Mouse (Mus musculus): ENCODE measurements at regions not wholly inside any gene's neighbourhood (a gene's known extent, or its start where the extent isn't known, plus 50 kb on each side); places are given as distances from the start of the nearest gene placed in this dataset.

GRCm38 (mm10) chr3:149485406-149485805, 495.1 kb upstream of the Adgrl2 start:
- 84% methylated on average over 4 of the region's 4 CpGs for WGBS
- Histone ChIP-seq H3K9me3 (no peaks in the 10 kb centered on the region), H3K4me1 (replicated peaks) (no peaks in the 10 kb centered on the region), H3K4me3 (replicated peaks) (no peak overlapping the region), H3K9ac (replicated peaks) (no peak overlapping the region), H3K27me3 (no peaks in the 10 kb centered on the region), H3K27ac (no peak overlapping the region), H3K4me2 (replicated peaks) (no peak overlapping the region), H3K36me3 (no peaks in the 10 kb centered on the region)
- no peak for ATAC-seq

- Histone ChIP-seq H3K4me1 (replicated peaks) (no peaks in the 10 kb centered on the region), H3K9ac (replicated peaks) (no peak overlapping the region), H3K9me3 (no peaks in the 10 kb centered on the region), H3K27ac (no peak overlapping the region), H3K36me3 (no peaks in the 10 kb centered on the region), H3K4me3 (replicated peaks) (no peak overlapping the region), H3K4me2 (replicated peaks) (no peak overlapping the region), H3K27me3 (no peaks in the 10 kb centered on the region)
- ATAC-seq = no peak
- WGBS = 77% methylated on average over 2 of the region's 2 CpGs
Measured at GRCm38 (mm10) chr3:149484319-149484718, 494.0 kb upstream of the Adgrl2 start.

DNA sequence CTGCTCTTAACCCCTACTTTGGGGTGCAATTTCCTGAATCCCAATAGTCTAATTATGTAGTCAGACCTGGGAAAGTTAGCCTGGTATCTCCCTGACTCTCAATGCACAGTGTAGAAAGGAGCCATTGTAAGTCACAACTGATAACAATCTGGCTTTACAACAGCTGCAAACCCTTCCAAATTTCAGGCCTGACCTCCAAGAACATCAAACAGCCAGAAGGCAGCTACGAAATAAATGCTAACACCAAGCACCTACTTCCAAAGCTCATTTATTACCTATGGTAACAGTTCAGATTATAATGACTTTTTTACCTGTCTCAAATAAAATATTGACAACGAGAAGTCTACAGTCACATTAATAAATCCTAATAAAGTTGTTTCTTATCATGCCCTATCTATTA, 485.8 kb upstream of the Adgrl2 start:
- Histone ChIP-seq H3K4me3 (replicated peaks) (no peak overlapping the region), H3K27ac (no peak overlapping the region), H3K36me3 (no peaks in the 10 kb centered on the region), H3K4me2 (replicated peaks) (no peak overlapping the region), H3K9ac (replicated peaks) (no peak overlapping the region), H3K27me3 (no peaks in the 10 kb centered on the region), H3K4me1 (replicated peaks) (no peaks in the 10 kb centered on the region), H3K9me3 (no peaks in the 10 kb centered on the region)
- ATAC-seq = no peak
- 91% methylated on average over 2 of the region's 2 CpGs for WGBS

DNA sequence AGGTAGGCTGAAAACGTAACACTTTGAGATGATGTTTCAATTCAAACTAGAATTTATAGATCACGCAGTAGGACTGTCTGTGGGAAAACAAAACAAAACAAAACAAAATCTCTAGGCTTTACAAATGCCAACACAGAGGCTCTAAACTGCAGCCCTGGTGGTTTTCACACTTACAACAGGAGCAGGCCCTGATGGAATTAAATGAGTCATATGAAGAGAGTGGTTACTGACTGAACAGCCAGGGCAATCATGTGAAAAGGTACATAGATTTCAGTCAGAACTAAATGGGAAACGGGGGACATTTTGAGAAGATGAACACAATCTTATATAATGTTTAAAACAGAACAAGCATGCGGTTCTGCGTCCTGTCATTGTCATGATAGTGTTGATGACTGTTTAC, 476.6 kb upstream of the Adgrl2 start:
- Histone ChIP-seq H3K4me1 (replicated peaks) (no peaks in the 10 kb centered on the region; the same call in 1 of the 2 replicates), H3K27ac (no peak overlapping the region), H3K4me3 (replicated peaks) (no peak overlapping the region), H3K36me3 (no peaks in the 10 kb centered on the region), H3K9me3 (no peaks in the 10 kb centered on the region), H3K9ac (replicated peaks) (no peak overlapping the region), H3K27me3 (no peaks in the 10 kb centered on the region), H3K4me2 (replicated peaks) (no peak overlapping the region)
- ATAC-seq = no peak
- 91% methylated on average over 5 of the region's 5 CpGs for WGBS

DNA sequence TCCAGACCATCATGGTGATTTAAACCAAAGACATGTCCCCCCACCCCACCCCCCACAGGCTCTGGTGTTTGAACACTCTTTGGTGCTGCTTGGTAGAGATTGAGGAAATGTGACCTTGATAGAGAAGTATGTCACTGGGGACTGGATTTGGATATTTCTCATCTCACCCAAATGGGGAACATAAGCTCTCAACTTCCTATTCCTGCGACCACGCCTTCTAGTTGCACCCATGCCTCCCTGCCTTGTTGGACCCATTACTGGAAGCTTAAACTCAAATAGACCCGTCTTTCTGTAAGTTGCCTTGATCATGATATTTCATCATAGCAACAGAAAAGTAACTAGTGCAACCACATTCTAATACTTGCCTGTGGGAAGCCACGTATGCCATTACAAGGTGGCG, 474.2 kb upstream of the Adgrl2 start:
- WGBS = 95% methylated on average over 5 of the region's 5 CpGs
- ATAC-seq = no peak
- H3K4me2 ChIP-seq (replicated peaks) = no peak overlapping the region
- H3K4me3 ChIP-seq (replicated peaks) = no peak overlapping the region
- H3K9me3 ChIP-seq = no peaks in the 10 kb centered on the region
- no peaks in the 10 kb centered on the region; the same call in 1 of the 2 replicates for H3K4me1 ChIP-seq (replicated peaks)
- H3K36me3 ChIP-seq = no peaks in the 10 kb centered on the region
- H3K27me3 ChIP-seq = no peaks in the 10 kb centered on the region
- no peak overlapping the region for H3K9ac ChIP-seq (replicated peaks)
- no peak overlapping the region for H3K27ac ChIP-seq

GRCm38 (mm10) chr3:149462121-149462541, 471.8 kb upstream of the Adgrl2 start:
- no peaks in the 10 kb centered on the region for H3K36me3 ChIP-seq
- H3K4me3 ChIP-seq (replicated peaks) = no peak overlapping the region
- no peak for ATAC-seq
- no peaks in the 10 kb centered on the region for H3K9me3 ChIP-seq
- H3K27ac ChIP-seq = no peak overlapping the region
- no peak overlapping the region for H3K4me2 ChIP-seq (replicated peaks)
- no peak overlapping the region for H3K9ac ChIP-seq (replicated peaks)
- no peaks in the 10 kb centered on the region; the same call in 1 of the 2 replicates for H3K4me1 ChIP-seq (replicated peaks)
- 55% methylated on average over 2 of the region's 2 CpGs for WGBS
- H3K27me3 ChIP-seq = no peaks in the 10 kb centered on the region

DNA sequence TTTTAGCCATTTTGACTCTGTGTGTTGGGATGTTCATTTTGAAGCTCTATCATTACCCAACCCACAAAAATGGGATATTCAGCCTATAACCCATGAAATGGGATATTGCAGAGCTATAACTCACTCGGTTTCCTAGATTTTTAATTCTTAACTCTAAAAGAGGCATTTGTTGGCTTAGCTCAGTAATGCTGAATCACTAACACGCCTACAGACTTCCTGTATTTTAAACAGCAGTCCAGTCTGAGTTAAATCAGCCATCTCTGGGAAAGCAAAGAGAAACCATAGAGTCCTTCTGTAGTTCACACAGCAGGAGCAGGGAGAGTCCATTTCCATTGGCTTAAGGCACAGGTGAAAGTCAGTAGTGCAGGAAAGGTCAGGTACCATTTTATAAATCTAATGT, 471.3 kb upstream of the Adgrl2 start:
- H3K36me3 ChIP-seq = no peaks in the 10 kb centered on the region
- no peak overlapping the region for H3K4me2 ChIP-seq (replicated peaks)
- H3K9me3 ChIP-seq = no peaks in the 10 kb centered on the region
- 86% methylated on average over 2 of the region's 2 CpGs for WGBS
- no peaks in the 10 kb centered on the region for H3K27me3 ChIP-seq
- H3K4me3 ChIP-seq (replicated peaks) = no peak overlapping the region
- no peak for ATAC-seq
- H3K9ac ChIP-seq (replicated peaks) = no peak overlapping the region
- no peak overlapping the region for H3K27ac ChIP-seq
- no peaks in the 10 kb centered on the region; the same call in 1 of the 2 replicates for H3K4me1 ChIP-seq (replicated peaks)

DNA sequence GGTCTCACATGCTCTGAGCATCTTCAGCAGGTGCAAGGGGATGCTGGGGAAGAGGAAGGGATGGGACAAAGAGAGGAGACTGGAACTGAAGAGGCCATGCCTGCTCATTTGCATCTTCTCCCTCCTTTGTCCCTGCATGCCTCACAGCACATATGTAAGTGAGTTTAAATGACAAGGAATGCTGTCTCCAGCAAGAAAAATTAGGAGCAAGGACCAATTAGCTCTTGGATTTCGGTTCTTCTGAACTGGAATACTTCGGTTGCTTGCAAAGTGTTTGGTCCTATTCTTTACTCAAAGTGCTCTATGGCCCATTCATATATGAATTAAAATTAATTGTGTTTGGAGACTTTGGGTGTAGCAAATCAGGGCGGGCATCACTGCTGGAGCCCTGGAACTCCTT, 459.0 kb upstream of the Adgrl2 start:
- Histone ChIP-seq H3K9ac (replicated peaks) (no peak overlapping the region), H3K36me3 (no peaks in the 10 kb centered on the region), H3K4me2 (replicated peaks) (no peak overlapping the region), H3K4me3 (replicated peaks) (no peak overlapping the region), H3K27me3 (peaks cover 2% of the 10 kb centered on the region; the same call in 1 of the 2 replicates), H3K9me3 (no peaks in the 10 kb centered on the region), H3K4me1 (replicated peaks) (peaks cover 10% of the 10 kb centered on the region; the same call in 1 of the 2 replicates), H3K27ac (no peak overlapping the region)
- WGBS = 84% methylated on average over 3 of the region's 3 CpGs
- no peak for ATAC-seq

GRCm38 (mm10) chr3:149445991-149446564, 455.7 kb upstream of the Adgrl2 start:
- WGBS = 74% methylated on average over 6 of the region's 6 CpGs

GRCm38 (mm10) chr3:149444854-149445577, 454.7 kb upstream of the Adgrl2 start:
- no peaks in the 10 kb centered on the region for H3K36me3 ChIP-seq
- H3K4me1 ChIP-seq (replicated peaks) = peaks cover 18% of the 10 kb centered on the region; the same call in 1 of the 2 replicates
- WGBS = 3% methylated on average over 15 of the region's 15 CpGs
- H3K9ac ChIP-seq (replicated peaks) = peak overlapping the region; percentile 37
- peak overlapping the region; percentile 41 for H3K4me3 ChIP-seq (replicated peaks)
- peak overlapping the region; percentile 54 for H3K4me2 ChIP-seq (replicated peaks)
- H3K9me3 ChIP-seq = no peaks in the 10 kb centered on the region
- peak; percentile 91 for ATAC-seq
- peaks cover 2% of the 10 kb centered on the region; the same call in 1 of the 2 replicates for H3K27me3 ChIP-seq
- peak overlapping the region; percentile 67 for H3K27ac ChIP-seq

More at GRCm38 (mm10) chr3:149445991-149446564, 455.7 kb upstream of the Adgrl2 start:
- Histone ChIP-seq H3K4me3 (replicated peaks) (no peak overlapping the region), H3K27me3 (peaks cover 2% of the 10 kb centered on the region; the same call in 1 of the 2 replicates), H3K9me3 (no peaks in the 10 kb centered on the region), H3K9ac (replicated peaks) (no peak overlapping the region), H3K4me1 (replicated peaks) (peaks cover 18% of the 10 kb centered on the region; the same call in 1 of the 2 replicates), H3K36me3 (no peaks in the 10 kb centered on the region), H3K4me2 (replicated peaks) (no peak overlapping the region), H3K27ac (no peak overlapping the region)
- no peak for ATAC-seq

DNA sequence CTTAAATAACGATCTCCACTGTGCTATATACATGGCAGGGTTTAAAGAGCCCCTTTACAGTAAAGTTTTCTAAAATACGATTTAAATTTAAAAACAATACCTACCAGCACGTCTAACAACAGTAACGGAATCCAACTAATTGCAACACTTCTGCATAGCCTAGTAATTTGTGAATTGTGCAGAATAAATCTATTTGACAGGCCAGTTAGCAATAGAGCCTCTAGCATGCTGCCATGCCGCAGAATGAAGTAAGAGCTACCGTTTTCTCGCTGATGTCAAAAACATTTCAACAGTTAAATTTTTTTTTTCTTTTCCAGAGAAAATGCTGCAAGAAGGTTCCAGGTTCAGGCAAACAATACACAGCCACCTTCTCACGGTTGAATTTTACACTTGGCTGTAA, 454.0 kb upstream of the Adgrl2 start:
- ATAC-seq = no peak
- 60% methylated on average over 8 of the region's 8 CpGs for WGBS
- Histone ChIP-seq H3K4me1 (replicated peaks) (peaks cover 18% of the 10 kb centered on the region; the same call in 1 of the 2 replicates), H3K36me3 (no peaks in the 10 kb centered on the region), H3K4me3 (replicated peaks) (peak overlapping the region; percentile 41), H3K9ac (replicated peaks) (no peak overlapping the region), H3K9me3 (no peaks in the 10 kb centered on the region), H3K27ac (no peak overlapping the region), H3K4me2 (replicated peaks) (peak overlapping the region; percentile 54), H3K27me3 (peaks cover 2% of the 10 kb centered on the region; the same call in 1 of the 2 replicates)

DNA sequence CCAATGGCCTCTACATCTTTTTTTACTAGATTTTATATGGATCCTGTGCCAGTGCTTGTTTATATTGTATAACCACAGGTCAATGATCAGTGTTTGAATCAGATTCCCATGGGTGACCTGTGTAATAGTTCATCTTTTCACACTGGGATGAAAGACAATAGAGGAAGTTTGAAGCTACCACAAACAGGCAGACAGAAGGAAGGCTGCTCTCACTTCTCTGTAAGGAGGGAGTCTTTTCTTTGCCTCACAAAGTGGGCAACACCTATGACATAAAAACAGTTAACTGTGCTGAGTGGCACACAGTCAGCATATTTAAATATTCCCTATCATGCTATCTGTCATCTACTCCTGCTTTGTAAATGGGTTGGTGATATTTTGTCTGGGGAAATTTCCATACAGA, 450.9 kb upstream of the Adgrl2 start:
- Histone ChIP-seq H3K36me3 (no peaks in the 10 kb centered on the region), H3K4me3 (replicated peaks) (no peak overlapping the region), H3K27me3 (peaks cover 2% of the 10 kb centered on the region; the same call in 1 of the 2 replicates), H3K4me2 (replicated peaks) (no peak overlapping the region), H3K4me1 (replicated peaks) (peaks cover 18% of the 10 kb centered on the region; the same call in 1 of the 2 replicates), H3K9ac (replicated peaks) (no peak overlapping the region), H3K27ac (no peak overlapping the region), H3K9me3 (no peaks in the 10 kb centered on the region)
- no peak for ATAC-seq

All from midbrain, embryonic 13.5 days (tissue).